Mouse (Mus musculus) gastrocnemius, postnatal 36 days (tissue): Measurements from ENCODE around the gene Ubl5. TPM values are rescaled to one million over a fixed set of nuclear protein-coding genes. Genes with fewer than 3 reads are reported as not detected.
"Not testable (repeated sequence)": the region's sequence is repeated elsewhere in the genome, so short reads cannot be mapped to it uniquely, and the experiment has no call there.

Experiments used
- DNase-seq, 2 experiments: peaks; one replicate each; pipeline ENCODE4 v3.0.0; 2022
- intact Hi-C: fragments of 180-260 bp; cut with DNase I; formaldehyde crosslinking; loops from one replicate; pipeline ENCODE4 v1.15.1; 2025
- total RNA-seq, 2 experiments: library from RNA; stranded (reverse); gene quantifications; 2 replicates each; pipeline ENCODE4 v1.2.3; 2021

The Ubl5 gene
- total RNA-seq, 2 experiments from 2014 or later: 163 to 198 TPM

- intact Hi-C loops: no loop called here
- DNase-seq: no peak
Measured at GRCm38 (mm10) chr9:20689913-20690312, 47.2 kb downstream of the Ubl5 start.

- DNase-seq, intact Hi-C loops: not testable (repeated sequence)
Measured at GRCm38 (mm10) chr9:20690449-20690848, 47.8 kb downstream of the Ubl5 start.

GRCm38 (mm10) chr9:20692863-20693262 is 50.2 kb downstream of the Ubl5 start:
- no peak for DNase-seq
- intact Hi-C loops: no loop called here

GRCm38 (mm10) chr9:20694721-20695235 is 52.1 kb downstream of the Ubl5 start:
- no peak for DNase-seq
- intact Hi-C loops: no loop called here

GRCm38 (mm10) chr9:20696107-20696712 is 53.5 kb downstream of the Ubl5 start:
- intact Hi-C loops: no loop called here
- no peak for DNase-seq

Other genes starting within 250 kb of the Ubl5 start
- gene Zfp26, start 182.7 kb upstream of the Ubl5 start, total RNA-seq: 1 to 10 TPM; 7.6 to 9.4 TPM
- 1 to 10 TPM; 6.1 to 8.2 TPM for gene Zfp426, start 150.1 kb upstream of the Ubl5 start, total RNA-seq
- 10 to 100 TPM; 14.0 to 16.2 TPM for gene Zfp266, start 121.5 kb upstream of the Ubl5 start, total RNA-seq
- 1 to 10 TPM; 2.6 to 3.0 TPM for gene Zfp846, start 61.6 kb upstream of the Ubl5 start, total RNA-seq
- gene Fbxl12, start 1.9 kb downstream of the Ubl5 start, total RNA-seq: 1 to 10 TPM; 4.7 to 6.0 TPM
- gene Pin1, start 9.2 kb downstream of the Ubl5 start, total RNA-seq: 10 to 100 TPM; 12.6 to 13.4 TPM
- under 1 TPM in 1 of 2 experiments, not detected in 1; 0.13 TPM for gene Olfm2, start 103.5 kb downstream of the Ubl5 start, total RNA-seq
- 10 to 100 TPM; 26.1 to 33.6 TPM for gene Col5a3, start 172.2 kb downstream of the Ubl5 start, total RNA-seq
- gene Rdh8, start 175.6 kb downstream of the Ubl5 start, total RNA-seq: under 1 TPM; 0.17 to 0.23 TPM
- gene A230050P20Rik, start 225.8 kb downstream of the Ubl5 start, total RNA-seq: 1 to 10 TPM; 1.7 TPM
- gene Angptl6, start 236.8 kb downstream of the Ubl5 start, total RNA-seq: 1 to 10 TPM; 3.8 to 5.2 TPM
- 1 to 10 TPM; 6.1 to 8.7 TPM for gene Ppan, start 245.3 kb downstream of the Ubl5 start, total RNA-seq